Mouse (Mus musculus) Muller cell, postnatal 12 days (primary cell): ENCODE measurements at regions not wholly inside any gene's neighbourhood (a gene's known extent, or its start where the extent isn't known, plus 50 kb on each side); places are given as distances from the start of the nearest gene placed in this dataset.

Experiments used
- DNase-seq: peaks from one replicate; pipeline ENCODE4 v3.0.0-alpha.2; 2015; ENCODE audit errors: inconsistent ontology term

- DNase-seq = no peak
Observed at GRCm38 (mm10) chr3:60698189-60698588, 225.6 kb downstream of the Mbnl1 start.

DNA sequence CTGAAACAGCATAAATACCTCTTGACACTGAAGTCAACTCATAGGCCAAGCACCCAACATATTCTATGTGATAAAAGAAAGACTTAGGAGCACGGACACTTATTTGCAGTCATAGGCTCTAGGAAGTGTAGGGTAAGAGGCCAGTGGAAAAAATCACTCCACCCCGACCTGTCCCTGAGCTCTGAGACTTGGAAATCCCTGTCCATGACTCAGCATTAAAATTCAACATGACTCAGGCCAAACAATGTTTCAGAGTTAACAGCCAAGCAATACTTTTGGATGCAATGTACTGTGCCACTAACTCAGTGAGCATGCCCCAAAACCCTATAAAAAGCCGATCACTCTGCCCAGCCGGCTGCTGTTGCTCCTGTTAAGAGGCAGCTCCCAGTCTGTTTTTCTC lies 234.5 kb downstream of the Mbnl1 start:
- DNase-seq = peak; percentile 11

DNA sequence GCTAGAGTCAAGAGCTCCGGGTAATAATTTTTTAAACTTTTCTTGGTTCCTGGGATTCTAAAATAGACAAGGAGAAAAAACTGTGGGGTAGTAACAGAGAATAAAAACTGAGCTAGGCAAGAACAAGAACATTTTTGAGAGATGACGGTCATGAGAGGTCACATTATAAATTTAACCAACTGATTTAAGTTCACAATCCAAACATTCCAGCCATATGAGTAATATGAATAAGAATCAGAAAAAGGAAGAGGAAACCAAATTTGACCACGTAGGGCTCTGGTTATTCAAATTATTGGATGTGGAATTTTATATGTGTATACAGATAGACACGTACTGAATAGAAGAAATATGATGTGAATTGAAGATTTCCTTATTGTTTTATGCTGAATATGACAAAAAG lies 240.3 kb downstream of the Mbnl1 start:
- DNase-seq = peak; percentile 83

- DNase-seq = peak; percentile 66
Observed at GRCm38 (mm10) chr3:60720322-60720721, 247.7 kb downstream of the Mbnl1 start.

DNA sequence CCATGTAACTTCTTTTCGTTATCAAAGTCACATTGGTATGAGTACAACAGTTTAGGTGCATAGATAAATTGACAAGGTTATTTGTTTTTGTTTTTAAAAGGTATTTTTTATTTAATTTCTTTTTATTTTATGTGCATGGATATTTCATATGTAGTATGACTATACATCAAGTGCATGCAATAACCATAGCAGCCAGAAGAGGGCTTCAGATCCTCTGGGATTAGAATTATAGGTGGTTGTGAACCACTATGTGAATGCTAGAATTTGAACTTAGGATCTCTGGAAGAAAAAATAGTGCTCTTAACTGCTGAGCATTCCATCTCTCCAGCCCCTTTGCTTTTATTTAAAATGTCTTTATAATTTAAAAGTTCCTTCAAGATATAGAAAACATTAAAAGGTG lies 258.7 kb downstream of the Mbnl1 start:
- DNase-seq = no peak

DNA sequence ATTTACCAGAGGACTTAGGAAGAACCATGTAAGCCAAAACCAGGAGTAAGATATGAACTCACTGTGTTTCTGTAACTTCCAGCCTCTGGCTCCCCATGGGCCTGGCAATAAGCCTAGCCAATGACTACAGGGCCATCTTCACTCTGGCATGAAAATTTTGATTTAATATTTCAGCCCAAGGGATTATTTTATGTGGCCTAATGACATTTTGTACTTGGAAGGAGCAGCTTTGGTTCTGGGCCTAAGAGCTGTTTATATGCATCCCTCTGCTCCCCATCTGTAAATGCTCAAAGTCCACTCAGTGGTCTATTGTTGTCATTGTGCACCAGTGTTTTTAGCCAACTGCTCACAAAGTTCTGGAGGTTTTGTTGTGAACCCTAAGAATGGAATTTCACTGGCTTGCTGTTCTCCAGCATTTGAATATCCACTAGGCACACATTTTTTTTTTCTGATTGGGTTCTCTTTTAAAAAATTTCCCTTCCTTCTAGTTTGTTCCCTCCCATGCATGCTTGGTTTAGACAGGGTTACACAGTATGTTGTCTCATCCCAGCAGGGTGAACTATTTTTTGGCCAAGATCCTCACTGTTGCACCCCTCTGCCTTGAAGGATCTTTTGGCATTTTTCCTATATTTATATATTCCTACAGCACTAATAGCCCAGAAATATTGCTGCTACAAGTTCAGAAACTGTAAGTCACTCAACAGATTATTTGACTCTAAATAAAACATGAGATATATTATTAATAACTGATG lies 261.9 kb upstream of the P2ry1 start:
- no peak for DNase-seq

DNA sequence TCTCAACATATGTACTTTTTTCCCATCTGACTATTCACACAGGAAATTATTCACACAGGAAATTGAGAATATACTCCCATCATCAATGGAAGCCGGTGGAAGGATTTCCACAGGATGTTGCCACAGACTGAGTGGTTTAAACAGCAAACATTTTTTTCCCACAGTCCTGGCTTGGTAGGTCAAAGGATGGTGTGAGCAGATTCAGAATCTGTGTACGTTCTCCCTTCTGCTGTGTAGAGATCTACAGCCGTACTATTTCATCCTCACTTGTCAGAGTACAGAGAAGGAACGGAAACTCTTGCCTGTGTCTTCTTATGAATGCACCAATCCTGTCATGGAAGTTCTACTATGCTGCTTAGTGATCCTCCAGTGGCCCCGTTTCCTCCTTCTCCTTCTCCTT lies 261.2 kb upstream of the P2ry1 start:
- DNase-seq = no peak

- DNase-seq = no peak
Observed at GRCm38 (mm10) chr3:60742232-60742631, 260.4 kb upstream of the P2ry1 start.

DNA sequence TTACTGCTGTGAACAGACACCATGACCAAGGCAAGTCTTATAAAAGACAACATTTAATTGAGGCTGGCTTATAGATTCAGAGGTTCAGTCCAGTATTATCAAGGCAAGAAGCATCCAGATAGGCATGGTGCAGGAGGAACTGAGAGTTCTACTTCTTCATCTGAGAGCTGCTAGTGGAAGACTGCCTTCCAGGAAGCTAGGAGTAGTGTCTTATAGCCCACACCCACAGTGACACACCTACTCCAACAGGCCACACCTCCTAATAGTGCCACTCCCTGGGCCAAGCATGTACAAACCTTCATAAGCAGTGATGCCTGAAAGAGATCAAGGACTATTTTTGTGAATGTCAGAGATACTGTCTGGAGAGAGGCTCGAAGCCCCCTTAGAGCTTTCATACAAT lies 257.5 kb upstream of the P2ry1 start:
- DNase-seq = no peak

GRCm38 (mm10) chr3:60758568-60758967 lies 244.0 kb upstream of the P2ry1 start:
- no peak for DNase-seq

DNA sequence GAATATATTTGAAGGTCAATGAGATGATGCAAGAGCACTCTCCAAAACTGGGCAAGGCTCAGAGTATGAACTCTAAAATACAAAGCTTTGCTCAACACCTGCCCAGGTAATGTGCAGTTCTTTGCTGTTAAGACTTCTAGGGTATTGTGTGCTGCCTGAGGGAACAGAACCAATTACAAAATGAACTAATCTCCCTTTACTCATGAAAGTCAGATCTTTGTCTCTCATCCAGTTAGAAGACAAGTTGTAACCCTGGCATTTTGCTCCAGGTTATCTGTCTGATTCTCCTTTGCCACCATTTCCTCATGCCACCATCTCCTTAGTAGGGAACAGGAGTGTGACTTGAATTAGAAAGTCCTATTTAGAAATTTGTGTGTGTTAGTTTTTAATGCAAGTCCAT lies 243.5 kb upstream of the P2ry1 start:
- no peak for DNase-seq

DNA sequence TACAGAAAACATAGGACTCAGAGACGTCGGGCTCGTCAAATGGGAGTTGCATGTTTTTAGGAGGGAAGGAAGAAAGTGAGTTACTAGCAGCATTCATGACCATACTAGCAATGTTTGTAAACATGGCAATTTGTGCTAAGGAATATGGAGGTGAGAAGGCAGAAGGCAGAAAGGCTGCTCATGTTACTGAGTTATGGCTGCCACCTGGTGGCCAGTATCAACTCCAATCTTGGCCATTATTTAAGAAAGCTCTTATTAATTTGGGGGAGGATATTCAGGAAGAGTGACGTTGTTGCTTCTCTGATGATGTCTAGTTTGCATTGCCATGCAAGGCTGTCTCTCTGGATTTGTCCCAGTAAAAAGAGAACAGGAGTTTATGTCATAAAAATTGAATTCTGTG lies 239.7 kb upstream of the P2ry1 start:
- peak; percentile 37 for DNase-seq

DNA sequence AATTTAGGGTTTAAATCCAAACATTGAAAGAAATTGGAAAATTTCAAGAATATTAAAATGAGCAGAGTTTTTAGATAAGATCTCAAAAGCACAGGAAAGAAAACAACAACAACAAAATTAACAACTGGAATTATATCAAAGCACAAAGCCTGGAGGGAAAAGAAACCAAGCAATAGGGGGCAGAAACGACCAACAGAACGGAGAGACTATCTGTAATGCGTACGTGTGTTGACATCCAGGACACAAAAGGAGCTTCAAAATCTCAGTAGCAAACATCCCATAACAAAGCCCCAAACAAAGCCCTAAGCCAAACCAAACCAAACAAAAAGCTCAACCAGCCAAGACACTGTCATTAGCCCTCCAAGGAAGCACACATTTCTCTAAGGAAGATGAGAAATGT lies 237.5 kb upstream of the P2ry1 start:
- no peak for DNase-seq

DNA sequence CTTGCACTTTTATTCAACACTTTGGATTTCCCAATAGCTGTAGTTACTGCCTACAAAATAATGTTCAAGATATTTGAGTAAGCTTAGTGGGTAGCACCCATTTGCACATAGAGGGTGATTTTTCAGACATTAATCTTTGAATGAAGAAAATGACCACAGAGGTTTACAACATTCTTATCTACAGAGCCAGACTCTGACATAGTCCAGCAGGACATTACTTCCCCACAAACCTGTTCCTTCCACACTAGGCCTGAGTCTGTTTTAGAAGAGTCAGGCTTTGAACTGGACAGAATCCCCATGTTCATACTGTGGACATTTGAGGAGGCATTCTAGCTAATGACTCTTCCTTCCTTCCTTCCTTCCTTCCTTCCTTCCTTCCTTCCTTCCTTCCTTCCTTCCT lies 233.6 kb upstream of the P2ry1 start:
- DNase-seq = no peak

DNA sequence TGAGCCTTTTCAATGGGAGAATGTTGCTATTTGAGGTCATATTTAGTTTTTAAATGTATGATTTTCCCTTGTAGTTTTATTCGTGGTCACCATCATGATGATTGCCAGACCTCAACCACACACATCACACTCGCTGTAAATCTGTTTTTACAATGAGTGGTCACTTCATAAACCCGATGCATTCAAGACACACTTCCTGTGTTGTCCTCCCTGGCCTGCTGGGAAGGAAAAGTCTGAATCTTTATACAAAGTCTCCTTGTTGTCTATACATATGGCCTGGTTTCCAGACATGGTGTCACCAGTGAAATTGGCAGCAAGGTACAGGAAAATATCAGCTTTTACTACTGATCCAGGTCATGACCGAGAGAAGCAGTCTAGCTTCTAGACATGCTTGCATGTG lies 230.7 kb upstream of the P2ry1 start:
- no peak for DNase-seq

- no peak for DNase-seq
Observed at GRCm38 (mm10) chr3:60773383-60773782, 229.2 kb upstream of the P2ry1 start.

DNA sequence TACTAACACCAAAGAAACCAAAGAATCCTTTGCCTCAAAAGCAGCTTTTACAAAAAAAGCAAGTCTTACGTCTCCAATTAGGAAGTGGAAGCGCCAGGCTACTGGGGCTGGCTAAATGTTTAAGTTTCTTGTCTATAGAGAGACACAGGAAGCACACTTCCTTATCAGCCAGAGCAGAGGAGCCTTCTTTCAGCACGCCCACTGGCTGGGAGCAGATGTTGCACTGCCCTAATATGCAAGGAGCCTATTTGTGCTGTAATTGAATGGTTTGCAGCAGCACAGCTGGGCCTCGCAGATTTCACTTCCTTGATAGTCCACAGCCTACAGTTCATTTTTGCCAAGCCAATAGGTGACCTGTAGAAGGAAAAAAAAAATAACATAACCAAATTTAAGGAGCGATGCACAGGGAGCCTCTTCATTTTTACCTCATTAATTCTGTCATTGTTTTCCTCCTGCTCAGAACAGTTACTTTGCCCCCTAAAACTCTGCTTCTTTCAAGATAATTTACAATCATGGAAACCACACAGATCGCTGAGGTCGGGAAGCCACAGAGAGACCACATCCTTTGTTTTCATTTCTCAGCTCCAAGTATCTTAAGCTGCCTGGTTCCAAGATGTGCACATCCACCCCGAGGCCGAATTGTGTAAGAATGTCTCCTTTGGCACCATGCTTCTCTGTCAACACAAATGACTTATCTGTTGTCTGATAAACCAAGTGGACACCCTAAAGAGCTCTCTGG lies 217.3 kb upstream of the P2ry1 start:
- no peak for DNase-seq

GRCm38 (mm10) chr3:60787989-60788388 lies 214.6 kb upstream of the P2ry1 start:
- no peak for DNase-seq

DNA sequence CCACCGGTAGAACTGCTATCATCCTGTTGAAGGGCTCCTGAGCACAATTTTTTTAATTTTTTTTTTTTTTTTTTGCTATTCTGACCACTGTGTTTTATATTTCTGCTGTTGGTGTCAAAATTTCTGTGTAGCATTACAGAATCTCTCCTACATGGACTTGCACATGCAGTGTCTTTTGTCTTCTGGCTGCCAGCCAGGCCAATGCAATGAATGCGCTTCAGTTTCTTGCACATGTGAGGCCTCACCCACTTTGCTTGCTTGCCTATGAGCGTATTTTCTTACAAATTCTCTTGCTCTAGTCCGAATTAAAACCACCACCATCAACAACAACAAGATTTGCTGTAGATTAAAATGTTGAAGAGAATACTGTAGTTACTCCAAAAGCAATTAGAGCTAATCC lies 213.2 kb upstream of the P2ry1 start:
- no peak for DNase-seq

DNA sequence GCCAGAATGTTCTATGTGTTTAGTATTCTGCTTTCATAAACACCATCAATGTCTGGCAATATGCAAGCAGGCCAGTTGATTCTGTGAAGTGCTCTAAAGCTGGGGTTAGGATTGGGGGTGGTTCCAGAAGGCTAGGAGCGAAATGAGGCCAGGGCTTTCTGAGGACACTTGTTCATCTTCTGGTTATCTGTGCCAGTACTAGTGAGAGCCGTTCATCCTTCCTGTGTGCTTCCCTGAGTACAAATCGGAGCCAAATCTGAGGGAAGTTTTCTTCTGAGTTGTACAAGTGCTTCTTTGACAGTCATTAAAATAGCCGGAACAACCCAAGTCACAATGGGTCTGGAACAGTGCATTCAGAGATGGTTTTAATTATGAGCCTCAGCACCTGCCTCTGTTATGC lies 210.4 kb upstream of the P2ry1 start:
- peak; percentile 29 for DNase-seq

DNA sequence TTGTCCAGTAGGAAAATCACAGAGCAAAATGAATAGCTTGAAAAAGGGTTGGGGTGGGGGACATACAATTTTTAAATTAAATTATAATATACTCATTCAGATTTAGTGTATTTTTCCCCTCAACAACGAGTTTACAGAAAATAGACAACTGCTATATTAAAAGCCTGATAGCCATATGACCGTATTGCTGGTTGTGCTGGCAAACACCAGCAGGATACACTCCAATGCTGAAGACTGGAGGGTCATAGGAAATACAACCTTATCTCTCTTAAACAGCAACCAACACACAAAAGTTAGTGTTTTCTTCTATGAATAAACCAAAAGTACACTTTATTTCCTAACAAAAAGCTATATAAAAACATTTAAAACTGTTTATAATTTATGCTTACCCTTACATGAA lies 206.4 kb upstream of the P2ry1 start:
- no peak for DNase-seq

GRCm38 (mm10) chr3:60797808-60798207 lies 204.8 kb upstream of the P2ry1 start:
- no peak for DNase-seq

DNA sequence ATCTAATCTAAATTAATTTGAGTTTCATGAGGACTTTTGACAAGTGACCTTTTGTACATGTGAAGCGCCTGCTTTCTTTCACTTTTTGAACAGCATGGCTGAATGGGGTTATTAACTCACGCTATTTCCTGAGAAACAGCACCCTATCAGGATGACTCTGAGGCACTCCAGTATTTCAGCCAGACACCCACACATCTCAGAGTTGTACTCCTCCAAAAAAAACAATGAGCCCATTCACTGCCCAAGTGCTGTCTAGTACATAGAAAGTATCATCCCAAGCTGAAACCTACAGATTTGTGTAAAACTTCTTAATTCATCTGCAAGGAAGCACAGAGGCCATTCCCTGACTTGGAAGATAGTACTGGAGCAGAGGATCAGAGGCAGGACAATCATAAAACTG lies 204.1 kb upstream of the P2ry1 start:
- DNase-seq = no peak

- no peak for DNase-seq
Observed at GRCm38 (mm10) chr3:60798862-60799261, 203.7 kb upstream of the P2ry1 start.
